Mouse (Mus musculus) testis, postnatal 10 days (tissue): ENCODE measurements around the gene Gm17720.
A peak's percentile ranks its signal among the peaks of the same experiment; 100 is the strongest.

Experiments used
- DNase-seq: peaks from one replicate; pipeline ENCODE4 v3.0.0; 2021; ENCODE audit warnings: low spot score

Gm17720 gene

GRCm38 (mm10) chr8:110102653-110103052 lies at the start of gene Gm17720:
Gm17720 (minus strand) TSS chr8:110102753.
- DNase-seq, result no peak

DNA sequence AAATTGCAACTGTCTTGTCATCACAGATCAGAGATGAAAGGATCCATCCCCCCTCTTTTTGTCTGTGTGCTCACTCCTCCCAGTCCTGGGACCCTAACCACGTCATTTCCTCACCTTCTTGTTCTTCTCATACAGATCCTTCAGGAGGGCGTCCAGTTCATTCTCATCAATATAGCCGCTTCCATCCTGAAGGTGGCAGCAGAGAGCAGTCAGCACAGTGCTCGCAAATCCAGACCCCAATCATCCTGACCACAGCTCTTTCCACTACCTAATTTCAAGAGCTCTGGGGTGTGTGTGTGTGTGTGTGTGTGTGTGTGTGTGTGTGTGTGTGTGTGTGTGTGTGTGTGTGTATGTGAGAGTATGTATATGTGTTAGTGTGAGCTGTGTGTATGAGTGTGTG lies 43.0 kb upstream of the Gm17720 start:
- peak; percentile 66 for DNase-seq

- no peak for DNase-seq
These were observed 38.2 kb upstream of the Gm17720 start for GRCm38 (mm10) chr8:110140770-110141169.

DNA sequence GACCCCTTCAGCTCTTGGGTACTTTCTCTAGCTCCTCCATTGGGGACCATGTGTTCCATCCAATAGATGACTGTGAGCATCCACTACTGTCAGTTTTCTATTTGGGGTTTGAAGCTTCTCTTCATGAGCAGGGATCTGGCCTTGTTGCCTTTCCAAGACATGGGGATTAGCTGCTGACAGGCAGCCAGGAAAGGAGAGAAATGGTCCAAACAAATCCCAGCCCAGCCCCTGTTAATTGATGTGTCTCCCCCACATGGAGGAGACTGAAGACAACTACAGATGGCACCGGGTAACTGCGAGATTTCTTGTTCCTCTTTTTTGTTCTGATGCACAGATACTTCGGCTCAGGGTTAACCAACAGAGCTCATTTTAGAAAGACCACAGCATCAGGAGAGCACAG lies 37.6 kb upstream of the Gm17720 start:
- DNase-seq, result no peak

- no peak for DNase-seq
These were observed 33.0 kb upstream of the Gm17720 start for GRCm38 (mm10) chr8:110135515-110135914.

- no peak for DNase-seq
These were observed 31.7 kb upstream of the Gm17720 start for GRCm38 (mm10) chr8:110134236-110134635.

DNA sequence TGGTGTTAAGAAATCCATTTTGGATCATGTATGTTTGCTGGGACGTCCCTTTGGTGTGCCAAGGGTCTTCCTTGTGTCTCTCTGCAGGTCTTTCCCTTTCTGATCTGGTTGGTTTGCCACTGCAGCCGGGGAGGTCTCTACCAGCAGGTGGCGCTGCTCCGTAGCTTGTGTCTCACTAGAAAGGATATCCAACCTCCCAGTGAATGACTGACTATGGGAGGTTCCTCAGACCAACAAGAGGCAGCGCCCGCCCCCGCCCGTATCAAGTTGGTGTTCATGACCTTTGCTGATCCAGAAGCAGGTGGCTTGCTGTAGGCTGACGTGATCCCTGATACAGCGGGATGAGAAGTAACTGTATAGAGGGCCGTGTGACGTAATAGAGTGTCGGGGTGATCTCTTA lies 28.0 kb upstream of the Gm17720 start:
- DNase-seq, result peak; percentile 89

- peak; percentile 70 for DNase-seq
These were observed 17.2 kb upstream of the Gm17720 start for GRCm38 (mm10) chr8:110119715-110120114.

- no peak for DNase-seq
These were observed 877 bp downstream of the Gm17720 start for GRCm38 (mm10) chr8:110101676-110102075.

GRCm38 (mm10) chr8:110100907-110101306 lies 1.6 kb downstream of the Gm17720 start, which contains the start of gene Gm21964:
Gm21964 (plus strand) TSS chr8:110101207.
- no peak for DNase-seq

DNA sequence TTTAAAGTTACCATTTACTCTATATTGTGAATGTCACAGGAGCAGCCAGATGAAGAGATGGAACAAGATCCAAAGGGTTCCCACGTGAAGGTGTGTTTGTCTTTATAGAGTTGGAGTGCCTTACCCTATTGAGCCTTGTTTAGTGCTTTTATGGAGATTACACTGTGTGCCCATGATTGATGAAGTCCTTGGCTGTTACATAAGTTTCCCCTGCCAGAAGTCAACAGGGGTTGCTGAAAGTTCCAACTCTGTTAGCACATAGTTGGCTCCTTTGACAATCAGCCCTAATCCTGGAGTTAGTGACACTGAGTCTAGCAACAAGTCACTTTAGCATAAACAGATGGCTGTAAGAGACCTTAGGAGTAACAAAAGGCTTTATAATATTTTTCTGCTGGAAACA lies 10.7 kb downstream of the Gm17720 start:
- no peak for DNase-seq

GRCm38 (mm10) chr8:110082416-110083105 lies 20.0 kb downstream of the Gm17720 start:
- DNase-seq, result no peak

DNA sequence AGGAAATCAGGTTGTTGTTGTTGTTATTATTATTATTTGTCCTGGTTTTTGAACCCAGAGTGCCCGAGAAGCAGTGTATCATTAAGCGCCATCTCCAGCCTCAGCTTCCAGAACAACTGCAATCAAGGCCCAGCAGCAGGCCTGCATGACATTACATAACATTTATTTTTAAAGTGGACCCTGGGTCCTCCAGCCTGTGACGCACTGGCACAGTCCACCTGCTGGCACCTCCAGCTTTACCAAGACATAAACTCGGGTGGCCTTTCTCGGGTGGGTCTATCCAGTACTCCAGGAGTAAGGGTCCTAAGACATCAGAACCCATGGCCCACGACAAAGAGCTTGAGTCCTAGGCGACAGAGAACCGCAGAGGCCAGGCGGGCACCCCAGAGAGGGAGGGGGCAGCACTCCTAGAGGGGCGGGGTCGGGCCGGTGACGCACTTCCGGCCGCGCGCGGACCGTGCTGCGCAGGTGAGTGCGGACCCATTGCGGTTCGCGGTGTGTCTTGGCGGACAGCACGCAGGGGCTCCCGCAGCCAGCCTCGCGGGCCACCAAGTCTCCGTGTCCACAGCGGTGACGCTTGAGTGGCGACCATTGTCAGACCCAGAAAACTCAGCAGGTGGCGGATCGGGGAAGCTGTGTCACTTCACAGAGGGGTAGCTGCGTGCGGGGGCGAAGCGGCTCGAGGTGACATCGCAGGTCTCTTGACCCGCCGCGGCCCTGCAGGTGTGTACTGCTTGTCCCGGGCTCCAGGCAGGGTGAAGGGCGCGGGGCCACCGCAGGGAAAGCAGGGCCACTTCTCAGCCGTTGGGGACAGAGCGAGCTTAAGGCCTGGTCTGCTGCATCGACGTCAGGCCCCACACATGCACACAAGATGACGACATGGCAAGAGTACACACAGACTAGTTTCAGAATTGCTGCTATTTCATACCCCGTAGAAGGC lies 23.0 kb downstream of the Gm17720 start, which contains the start of gene Zfp612:
Gene Zfp612 (plus strand): TSS at position 465 of the 940 bp plus-strand sequence.
- DNase-seq, result peak; percentile 80

DNA sequence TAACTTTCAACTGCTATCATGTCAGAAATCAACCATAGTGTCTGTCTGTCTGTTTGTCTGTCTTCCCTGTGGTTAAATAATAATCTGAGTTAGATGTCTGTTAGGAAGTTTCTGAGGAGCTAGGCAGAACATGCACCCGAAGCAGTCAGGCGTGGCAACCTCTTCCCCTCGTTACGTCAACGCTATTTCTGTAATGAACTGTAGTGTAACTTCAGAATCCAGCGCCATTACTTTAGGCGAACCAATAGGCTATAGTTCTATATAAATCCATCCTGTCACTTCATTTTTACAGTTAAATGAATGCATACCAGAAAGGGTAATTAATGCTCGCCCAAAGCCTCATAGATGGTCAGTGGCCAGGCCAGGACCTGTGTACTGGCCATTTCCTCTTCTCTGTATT lies 28.1 kb downstream of the Gm17720 start:
- no peak for DNase-seq

GRCm38 (mm10) chr8:110071600-110071999 lies 31.0 kb downstream of the Gm17720 start:
- peak; percentile 84 for DNase-seq

GRCm38 (mm10) chr8:110069706-110070105 lies 32.8 kb downstream of the Gm17720 start:
- no peak for DNase-seq

- no peak for DNase-seq
These were observed 36.9 kb downstream of the Gm17720 start for GRCm38 (mm10) chr8:110065676-110066075.

DNA sequence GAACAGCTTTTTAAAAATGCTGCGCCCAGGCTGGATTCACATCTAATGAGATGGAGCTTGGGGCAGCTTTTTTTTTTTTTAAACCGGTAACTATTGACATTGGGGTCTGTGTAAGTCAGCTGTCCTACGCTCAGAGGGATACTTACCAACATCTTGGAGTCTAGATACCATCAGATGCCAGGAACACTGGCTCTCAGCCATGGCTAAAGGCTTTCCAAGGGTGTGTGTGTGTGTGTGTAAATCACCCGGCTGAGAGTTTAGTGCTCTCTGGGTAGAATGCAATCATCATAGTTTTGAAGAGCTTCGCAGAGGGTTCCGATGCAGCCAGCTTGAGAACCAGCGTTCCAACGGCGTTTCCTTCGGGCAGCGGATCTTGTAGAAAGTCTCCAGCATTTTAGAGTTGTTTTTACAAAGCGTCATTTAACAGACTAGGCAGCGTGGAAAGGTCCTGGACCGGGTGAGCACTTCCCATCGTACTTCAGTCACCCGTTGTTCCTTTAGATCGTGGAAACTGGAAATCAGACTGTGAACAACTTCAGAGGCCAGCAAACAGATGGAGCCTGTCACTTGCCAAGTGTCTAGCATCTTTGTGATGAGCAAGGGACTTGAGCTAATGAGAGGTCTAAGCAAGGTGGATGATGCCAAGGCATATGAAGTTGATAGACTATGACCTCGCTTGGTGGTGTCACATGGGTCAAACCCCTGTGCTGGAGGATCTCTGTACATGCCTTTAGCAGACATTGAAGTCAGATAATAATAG lies 37.8 kb downstream of the Gm17720 start:
- no peak for DNase-seq

GRCm38 (mm10) chr8:110064161-110064560 lies 38.4 kb downstream of the Gm17720 start:
- no peak for DNase-seq

GRCm38 (mm10) chr8:110058207-110058606 lies 44.3 kb downstream of the Gm17720 start:
- no peak for DNase-seq

- DNase-seq, result no peak
These were observed 51.3 kb downstream of the Gm17720 start for GRCm38 (mm10) chr8:110051208-110051607.

- DNase-seq, result no peak
These were observed 62.0 kb downstream of the Gm17720 start for GRCm38 (mm10) chr8:110040509-110040908.
